28 mouse cellular contexts compared by ENCODE assay signal in the genomic region with DNA sequence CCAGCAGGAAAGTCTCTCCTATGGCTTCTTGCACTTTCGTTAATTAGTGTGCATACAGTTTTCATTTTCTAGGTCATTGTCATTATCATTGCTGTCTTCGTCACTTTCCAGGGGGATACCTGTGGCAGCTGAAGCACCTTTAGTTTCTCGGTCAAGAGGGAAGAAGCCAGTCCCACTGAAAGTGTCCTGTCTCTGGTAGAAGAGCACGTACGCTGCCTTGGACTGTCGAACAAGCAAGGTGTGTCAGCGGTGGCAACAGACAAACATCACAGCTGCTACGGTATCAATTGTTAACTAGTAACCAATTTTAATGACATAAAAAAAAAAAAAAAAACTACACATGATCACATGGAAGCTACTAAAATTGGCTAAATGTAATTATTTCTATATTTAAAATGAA.
"Had no signal": no experiment of that assay in that cellular context is flagged by ENCODE, and none has a peak within 500 bp of the region (broad histone marks: within the 10 kb centered on the region; RNA-seq: fewer than 3 reads in every experiment).

No protein-coding gene starts in this region.

- H3K4me2 ChIP-seq: embryonic facial prominence, embryonic 12.5 days; embryonic facial prominence, embryonic 13.5 days; embryonic facial prominence, embryonic 15.5 days; forebrain, embryonic 12.5 days; forebrain, embryonic 13.5 days; forebrain, embryonic 15.5 days had no signal

- H3K27me3 ChIP-seq: embryonic facial prominence, embryonic 12.5 days; embryonic facial prominence, embryonic 13.5 days; embryonic facial prominence, embryonic 15.5 days; forebrain, embryonic 12.5 days; forebrain, embryonic 13.5 days; forebrain, embryonic 15.5 days had no signal

- H3K9ac ChIP-seq: embryonic facial prominence, embryonic 12.5 days; embryonic facial prominence, embryonic 13.5 days; embryonic facial prominence, embryonic 15.5 days; forebrain, embryonic 12.5 days; forebrain, embryonic 13.5 days; forebrain, embryonic 15.5 days; forebrain, postnatal 0 days had no signal

- H3K27ac ChIP-seq: embryonic facial prominence, embryonic 10.5 days; embryonic facial prominence, embryonic 12.5 days; embryonic facial prominence, embryonic 13.5 days; embryonic facial prominence, embryonic 15.5 days; forebrain, embryonic 10.5 days; forebrain, embryonic 12.5 days; forebrain, embryonic 13.5 days; forebrain, embryonic 15.5 days; gastrocnemius, adult 2 months; heart, adult 2 months had no signal

- DNase-seq: cerebellum, adult 2 months; cerebellum, adult 8-10 months; cerebellum, adult 9-10 months; cerebellum, adult 9-11 months; cerebellum, postnatal 10 days; cerebellum, postnatal 14 days; cerebellum, postnatal 25 days; cerebellum, postnatal 36 days; embryo, embryonic 11 days; forebrain, postnatal 0 days; gastrocnemius, adult 2 months; gastrocnemius, postnatal 10 days; gastrocnemius, postnatal 14 days; gastrocnemius, postnatal 25 days; gastrocnemius, postnatal 36 days; heart, adult 18-20 months; heart, adult 2 months had no signal

- H3K9me3 ChIP-seq: embryonic facial prominence, embryonic 10.5 days; embryonic facial prominence, embryonic 12.5 days; embryonic facial prominence, embryonic 13.5 days; embryonic facial prominence, embryonic 15.5 days; forebrain, embryonic 10.5 days; forebrain, embryonic 12.5 days; forebrain, embryonic 13.5 days; forebrain, embryonic 15.5 days had no signal

- H3K4me3 ChIP-seq: embryonic facial prominence, embryonic 10.5 days; embryonic facial prominence, embryonic 12.5 days; embryonic facial prominence, embryonic 13.5 days; embryonic facial prominence, embryonic 15.5 days; erythroblast, embryonic 14.5 days; forebrain, embryonic 10.5 days; forebrain, embryonic 12.5 days; forebrain, embryonic 13.5 days; forebrain, embryonic 15.5 days; gastrocnemius, adult 2 months; heart, adult 2 months had no signal

- H3K4me1 ChIP-seq: embryonic facial prominence, embryonic 10.5 days; embryonic facial prominence, embryonic 12.5 days; embryonic facial prominence, embryonic 13.5 days; embryonic facial prominence, embryonic 15.5 days; forebrain, embryonic 10.5 days; forebrain, embryonic 12.5 days; forebrain, embryonic 15.5 days had no signal

- ATAC-seq: forebrain, embryonic 13.5 days; forebrain, embryonic 14.5 days; forebrain, embryonic 15.5 days; forebrain, embryonic 16.5 days; forebrain, postnatal 0 days had no signal
